Mouse (Mus musculus) limb, embryonic 15.5 days (tissue): Measurements from ENCODE around the gene Pole4. TPM values are rescaled to one million over a fixed set of nuclear protein-coding genes. Genes with fewer than 3 reads are reported as not detected.

Source experiments
- ATAC-seq: fragments of 200-750 bp; cut with Nextera tagmentation; 2 replicates; pipeline ENCODE4 v1.8.0; 2017; ENCODE audit warnings: low read depth, moderate TSS enrichment; ENCODE audit not compliant: insufficient number of reproducible peaks, low FRiP score, low TSS enrichment
- H3K27ac ChIP-seq: fragments of 300-500 bp; sonication (generic); 2 replicates; pipeline ENCODE4 v1.5.1; 2015; ENCODE audit warnings: moderate library complexity, mild to moderate bottlenecking, inconsistent platforms
- H3K27me3 ChIP-seq: fragments of 300-500 bp; sonication (generic); 2 replicates; pipeline ENCODE4 v1.6.1; 2015; ENCODE audit warnings: inconsistent platforms
- H3K36me3 ChIP-seq: fragments of 300-500 bp; sonication (generic); 2 replicates; pipeline ENCODE4 v1.6.1; 2015; ENCODE audit warnings: inconsistent platforms
- H3K4me1 ChIP-seq: fragments of 300-500 bp; sonication (generic); 2 replicates; pipeline ENCODE4 v1.6.1; 2015; ENCODE audit warnings: inconsistent platforms
- H3K4me2 ChIP-seq: fragments of 300-500 bp; sonication (generic); 2 replicates; pipeline ENCODE4 v1.6.1; 2015; ENCODE audit warnings: mild to moderate bottlenecking, inconsistent platforms
- H3K4me3 ChIP-seq: fragments of 300-500 bp; sonication (generic); 2 replicates; pipeline ENCODE4 v1.5.1; 2015; ENCODE audit warnings: mild to moderate bottlenecking, inconsistent platforms
- H3K9ac ChIP-seq: fragments of 300-500 bp; sonication (generic); 2 replicates; pipeline ENCODE4 v1.6.1; 2015; ENCODE audit warnings: inconsistent platforms
- H3K9me3 ChIP-seq: fragments of 300-500 bp; sonication (generic); 2 replicates; pipeline ENCODE4 v1.6.1; 2016; ENCODE audit warnings: inconsistent platforms
- WGBS: fragments of 180-500 bp; shearing (Covaris S2); methylation state at CpG from one replicate; pipeline ENCODE4 v1.1.7; 2015; 5-methylcytosine and 5-hydroxymethylcytosine counted together
- polyA plus RNA-seq: library from polyadenylated mRNA; unstranded; fragments of >200 nt; fragmentation: Nextera tagmentation; extraction: Ambion mirVana; gene quantifications from 2 replicates; pipeline ENCODE4 v1.2.1, GENCODE M21; 2015

Gene Pole4
- polyA plus RNA-seq, result 89.2 and 92.9 TPM in 2 replicates

- no peak within 1 kb of the TSS for H3K4me2 ChIP-seq
- H3K27me3 ChIP-seq, result no peaks in the 10 kb centered on the region
- H3K4me1 ChIP-seq, result peaks cover 4% of the 10 kb centered on the region; the same call in 1 of the 2 replicates
- H3K4me3 ChIP-seq, result no peak within 1 kb of the TSS
- H3K9me3 ChIP-seq, result no peaks in the 10 kb centered on the region
- no peak within 1 kb of the TSS for H3K9ac ChIP-seq
- no peak within 1 kb of the TSS for H3K27ac ChIP-seq
- 71% methylated on average over 5 of the region's 5 CpGs for WGBS
- ATAC-seq, result no peak
- H3K36me3 ChIP-seq, result no peaks in the 10 kb centered on the region
These were observed at the start of gene Pole4 for GRCm38 (mm10) chr6:82705221-82705620. Pole4 (minus strand) TSS chr6:82705365.

- H3K36me3 ChIP-seq, result peaks cover 15% of the 10 kb centered on the region
- no peak overlapping the region for H3K4me2 ChIP-seq
- no peaks in the 10 kb centered on the region for H3K27me3 ChIP-seq
- no peak overlapping the region for H3K27ac ChIP-seq
- 88% methylated on average over 6 of the region's 6 CpGs for WGBS
- ATAC-seq, result no peak
- no peaks in the 10 kb centered on the region for H3K9me3 ChIP-seq
- H3K4me3 ChIP-seq, result no peak overlapping the region
- H3K9ac ChIP-seq, result no peak overlapping the region
- H3K4me1 ChIP-seq, result 0 out of 2 replicates have a peak, but pooled peaks cover 5% of the 10 kb centered on the region
These were observed 49.6 kb upstream of the Pole4 start for GRCm38 (mm10) chr6:82754769-82755168.

- WGBS, result 84% methylated on average over 14 of the region's 14 CpGs
- H3K36me3 ChIP-seq, result peaks cover 14% of the 10 kb centered on the region
- ATAC-seq, result no peak
These were observed 48.6 kb upstream of the Pole4 start for GRCm38 (mm10) chr6:82753638-82754361.

DNA sequence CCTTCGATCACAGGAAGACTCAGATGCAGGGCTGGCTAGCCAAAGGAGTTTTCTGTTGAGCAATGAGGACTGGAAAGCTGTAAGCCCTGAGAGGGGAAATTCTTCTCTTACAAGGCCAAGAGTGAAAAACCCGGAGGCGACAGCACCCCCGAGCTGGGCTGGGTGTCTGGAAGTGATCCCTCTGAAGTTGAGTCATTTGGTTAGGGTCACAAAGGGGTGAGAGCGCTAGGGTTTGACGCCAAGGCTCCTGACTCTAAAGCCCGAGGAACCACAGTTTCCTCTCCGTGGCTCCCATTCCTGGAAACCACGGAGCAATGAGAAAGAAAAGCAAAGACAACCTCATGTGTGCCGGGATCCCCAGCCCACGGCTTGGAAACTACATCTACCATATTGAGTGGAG, 47.9 kb upstream of the Pole4 start:
- Histone ChIP-seq H3K4me3 (no peak overlapping the region), H3K27ac (0 out of 2 replicates have a peak overlapping the region, but pooled peaks have one; percentile 2), H3K9me3 (no peaks in the 10 kb centered on the region), H3K27me3 (no peaks in the 10 kb centered on the region), H3K4me2 (no peak overlapping the region), H3K9ac (no peak overlapping the region), H3K4me1 (0 out of 2 replicates have a peak, but pooled peaks cover 5% of the 10 kb centered on the region), H3K36me3 (peaks cover 21% of the 10 kb centered on the region)
- no peak for ATAC-seq
- WGBS, result 53% methylated on average over 11 of the region's 11 CpGs

More at GRCm38 (mm10) chr6:82753638-82754361, 48.6 kb upstream of the Pole4 start:
- H3K4me1 ChIP-seq, result 0 out of 2 replicates have a peak, but pooled peaks cover 5% of the 10 kb centered on the region
- H3K27me3 ChIP-seq, result no peaks in the 10 kb centered on the region
- no peak overlapping the region for H3K4me3 ChIP-seq
- no peak overlapping the region for H3K9ac ChIP-seq
- no peak overlapping the region for H3K4me2 ChIP-seq
- H3K27ac ChIP-seq, result 0 out of 2 replicates have a peak overlapping the region, but pooled peaks have one; percentile 2
- no peaks in the 10 kb centered on the region for H3K9me3 ChIP-seq

- no peaks in the 10 kb centered on the region for H3K27me3 ChIP-seq
- no peak overlapping the region for H3K9ac ChIP-seq
- H3K4me1 ChIP-seq, result 0 out of 2 replicates have a peak, but pooled peaks cover 5% of the 10 kb centered on the region
- H3K4me2 ChIP-seq, result no peak overlapping the region
- no peaks in the 10 kb centered on the region for H3K9me3 ChIP-seq
- H3K27ac ChIP-seq, result no peak overlapping the region
- no peak overlapping the region for H3K4me3 ChIP-seq
- peaks cover 21% of the 10 kb centered on the region for H3K36me3 ChIP-seq
- no peak for ATAC-seq
- 94% methylated on average over 7 of the region's 7 CpGs for WGBS
These were observed 46.6 kb upstream of the Pole4 start for GRCm38 (mm10) chr6:82751791-82752190.

- Histone ChIP-seq H3K36me3 (peaks cover 21% of the 10 kb centered on the region), H3K9ac (no peak overlapping the region), H3K9me3 (no peaks in the 10 kb centered on the region), H3K4me1 (0 out of 2 replicates have a peak, but pooled peaks cover 5% of the 10 kb centered on the region), H3K27me3 (no peaks in the 10 kb centered on the region), H3K4me3 (no peak overlapping the region), H3K27ac (no peak overlapping the region), H3K4me2 (no peak overlapping the region)
- WGBS, result 88% methylated on average over 11 of the region's 11 CpGs
- ATAC-seq, result no peak
These were observed 45.9 kb upstream of the Pole4 start for GRCm38 (mm10) chr6:82751031-82751430.

DNA sequence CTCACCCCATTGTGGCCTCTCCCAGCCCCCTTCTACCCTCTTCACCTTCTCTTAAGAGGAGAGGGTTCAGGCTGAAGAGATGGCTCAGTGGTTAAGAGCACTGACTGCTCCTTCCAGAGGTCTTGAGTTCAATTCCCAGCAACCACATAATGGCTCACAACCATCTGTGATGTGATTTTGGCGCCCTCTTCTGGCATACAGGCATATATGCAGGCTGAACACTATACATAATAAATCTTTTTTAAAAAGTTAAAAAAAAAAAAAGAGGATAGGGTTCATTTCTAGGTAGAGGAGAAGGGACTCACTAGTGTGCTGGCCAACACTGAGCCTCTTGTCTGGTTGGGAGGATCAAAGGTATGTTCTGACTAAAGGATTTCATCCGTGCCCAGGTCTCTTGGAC, 44.9 kb upstream of the Pole4 start:
- Histone ChIP-seq H3K9ac (no peak overlapping the region), H3K27ac (no peak overlapping the region), H3K4me2 (no peak overlapping the region), H3K4me3 (no peak overlapping the region), H3K27me3 (no peaks in the 10 kb centered on the region), H3K36me3 (peaks cover 21% of the 10 kb centered on the region), H3K4me1 (0 out of 2 replicates have a peak, but pooled peaks cover 5% of the 10 kb centered on the region), H3K9me3 (no peaks in the 10 kb centered on the region)
- no peak for ATAC-seq
- WGBS, result 60% methylated on average over 2 of the region's 2 CpGs

- WGBS, result 86% methylated on average over 9 of the region's 9 CpGs
- no peak for ATAC-seq
- Histone ChIP-seq H3K9me3 (no peaks in the 10 kb centered on the region), H3K36me3 (peaks cover 31% of the 10 kb centered on the region), H3K4me1 (0 out of 2 replicates have a peak, but pooled peaks cover 4% of the 10 kb centered on the region), H3K27me3 (no peaks in the 10 kb centered on the region), H3K4me2 (no peak overlapping the region), H3K27ac (no peak overlapping the region), H3K9ac (no peak overlapping the region), H3K4me3 (no peak overlapping the region)
These were observed 43.0 kb upstream of the Pole4 start for GRCm38 (mm10) chr6:82748106-82748672.

- 60% methylated on average over 5 of the region's 5 CpGs for WGBS
These were observed 41.9 kb upstream of the Pole4 start for GRCm38 (mm10) chr6:82747085-82747484.

GRCm38 (mm10) chr6:82744553-82744952, 39.4 kb upstream of the Pole4 start:
- no peaks in the 10 kb centered on the region for H3K27me3 ChIP-seq
- WGBS, result 82% methylated on average over 9 of the region's 9 CpGs
- peaks cover 33% of the 10 kb centered on the region for H3K36me3 ChIP-seq
- H3K4me1 ChIP-seq, result peaks cover 4% of the 10 kb centered on the region; the same call in 1 of the 2 replicates
- no peak for ATAC-seq
- H3K9me3 ChIP-seq, result no peaks in the 10 kb centered on the region
- no peak overlapping the region for H3K4me2 ChIP-seq
- H3K9ac ChIP-seq, result no peak overlapping the region
- no peak overlapping the region for H3K27ac ChIP-seq
- no peak overlapping the region for H3K4me3 ChIP-seq

More at GRCm38 (mm10) chr6:82747085-82747484, 41.9 kb upstream of the Pole4 start:
- Histone ChIP-seq H3K27ac (no peak overlapping the region), H3K9ac (no peak overlapping the region), H3K4me2 (no peak overlapping the region), H3K4me3 (no peak overlapping the region), H3K9me3 (no peaks in the 10 kb centered on the region), H3K27me3 (no peaks in the 10 kb centered on the region), H3K4me1 (no peaks in the 10 kb centered on the region), H3K36me3 (peaks cover 36% of the 10 kb centered on the region)
- no peak for ATAC-seq

DNA sequence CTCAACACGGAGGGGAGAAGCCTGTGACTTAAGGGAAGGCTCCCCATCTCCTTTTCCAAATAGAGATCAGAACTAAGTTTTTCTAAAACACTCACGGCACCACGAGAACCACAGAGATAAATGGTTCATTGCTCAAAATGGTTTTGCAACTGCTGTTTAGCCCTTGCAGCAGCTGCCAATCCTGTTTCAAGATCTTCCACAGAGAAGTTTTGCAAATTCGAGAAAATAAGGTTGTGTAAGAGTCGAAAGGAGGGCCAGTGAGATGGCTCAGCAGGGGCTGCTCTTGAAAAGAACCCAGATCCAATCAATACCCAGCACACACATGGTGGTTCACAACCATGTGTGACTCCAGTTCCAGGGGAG, 36.3 kb upstream of the Pole4 start:
- 77% methylated on average over 5 of the region's 5 CpGs for WGBS
- peaks cover 49% of the 10 kb centered on the region for H3K36me3 ChIP-seq

More for the DNA sequence above, 36.3 kb upstream of the Pole4 start:
- no peak overlapping the region for H3K9ac ChIP-seq
- peaks cover 4% of the 10 kb centered on the region; the same call in 1 of the 2 replicates for H3K4me1 ChIP-seq
- no peak for ATAC-seq
- H3K27ac ChIP-seq, result no peak overlapping the region; the same call in 1 of the 2 replicates
- H3K9me3 ChIP-seq, result no peaks in the 10 kb centered on the region
- H3K27me3 ChIP-seq, result no peaks in the 10 kb centered on the region
- H3K4me2 ChIP-seq, result no peak overlapping the region
- no peak overlapping the region for H3K4me3 ChIP-seq
